Mouse (Mus musculus): ENCODE results near the gene Lingo1.

The Lingo1 gene

DNA sequence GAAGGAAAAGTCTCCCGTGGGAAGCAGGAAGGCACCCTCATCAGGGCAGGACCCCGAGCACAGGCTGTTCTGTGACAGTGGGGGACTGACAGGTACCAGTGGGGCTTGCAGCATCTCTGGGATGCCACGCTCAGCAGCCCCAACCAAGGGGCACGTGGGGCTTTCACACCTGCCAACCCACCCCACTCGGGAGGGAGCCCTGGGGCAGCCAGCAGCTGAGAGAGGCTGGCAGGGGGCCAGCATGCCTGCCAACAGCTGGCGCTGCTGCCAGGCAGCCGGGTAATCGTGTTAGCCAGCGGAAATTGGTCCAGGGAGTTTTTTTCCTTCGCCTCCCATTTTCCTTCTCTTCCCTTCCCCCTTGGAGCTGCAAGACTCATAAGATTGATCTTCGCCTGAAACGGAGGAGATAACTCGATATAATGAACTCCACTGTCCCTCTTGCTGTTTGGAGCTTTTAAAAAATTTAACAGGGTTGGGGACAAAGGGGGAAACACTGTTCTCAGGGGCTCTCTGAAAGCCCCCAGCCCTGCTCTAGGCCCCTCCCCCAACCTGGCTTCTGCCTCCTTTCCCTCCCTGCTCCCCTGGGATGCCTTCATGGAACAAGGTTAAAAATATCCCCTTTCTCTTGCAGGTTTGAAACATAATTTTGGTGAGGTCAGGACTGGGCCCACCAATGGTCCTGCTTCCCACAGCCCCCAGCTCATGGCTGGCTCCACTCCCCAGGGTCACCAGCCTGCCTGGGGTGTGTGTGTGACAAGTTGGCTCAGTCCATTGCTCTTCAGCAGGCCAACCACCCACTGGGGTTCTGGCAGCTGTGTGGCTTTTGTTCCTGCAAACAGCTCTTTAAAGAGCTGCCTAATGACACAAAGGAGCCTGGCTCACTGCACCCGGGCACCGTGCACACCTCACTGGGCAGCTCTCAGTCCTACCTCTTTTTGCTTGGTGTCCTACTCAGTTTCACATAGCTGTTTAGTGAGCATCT, 68.3 kb downstream of the Lingo1 start:
- intact Hi-C loops (cut with DNase I), result loop anchor here (10.0 kb wide), 1 partner anchor 157 kb away; no protein-coding TSS in a partner anchor

DNA sequence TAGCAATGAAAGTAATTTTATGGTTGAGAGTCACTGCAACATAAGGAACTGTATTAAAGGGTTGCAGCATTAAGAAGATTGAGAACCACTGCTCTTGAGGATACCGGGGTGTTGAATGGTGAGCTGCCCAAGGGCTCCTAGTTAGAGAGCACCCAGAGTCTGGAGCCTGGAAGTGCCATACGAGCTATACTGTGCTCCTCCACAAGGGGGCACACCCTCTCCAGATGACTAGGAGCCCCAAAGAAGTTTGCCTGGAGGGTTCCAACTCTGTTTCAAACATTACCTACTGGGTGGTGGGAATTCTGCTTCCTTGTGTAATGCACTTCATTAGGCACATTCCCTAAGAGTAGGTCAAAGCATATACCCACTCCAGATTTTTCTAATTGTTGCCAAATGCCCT, 70.5 kb downstream of the Lingo1 start:
- intact Hi-C loops (cut with DNase I), result loop anchor here (1.0 to 10.0 kb wide), 2 partner anchors 72 to 159 kb away; no protein-coding TSS in a partner anchor

DNA sequence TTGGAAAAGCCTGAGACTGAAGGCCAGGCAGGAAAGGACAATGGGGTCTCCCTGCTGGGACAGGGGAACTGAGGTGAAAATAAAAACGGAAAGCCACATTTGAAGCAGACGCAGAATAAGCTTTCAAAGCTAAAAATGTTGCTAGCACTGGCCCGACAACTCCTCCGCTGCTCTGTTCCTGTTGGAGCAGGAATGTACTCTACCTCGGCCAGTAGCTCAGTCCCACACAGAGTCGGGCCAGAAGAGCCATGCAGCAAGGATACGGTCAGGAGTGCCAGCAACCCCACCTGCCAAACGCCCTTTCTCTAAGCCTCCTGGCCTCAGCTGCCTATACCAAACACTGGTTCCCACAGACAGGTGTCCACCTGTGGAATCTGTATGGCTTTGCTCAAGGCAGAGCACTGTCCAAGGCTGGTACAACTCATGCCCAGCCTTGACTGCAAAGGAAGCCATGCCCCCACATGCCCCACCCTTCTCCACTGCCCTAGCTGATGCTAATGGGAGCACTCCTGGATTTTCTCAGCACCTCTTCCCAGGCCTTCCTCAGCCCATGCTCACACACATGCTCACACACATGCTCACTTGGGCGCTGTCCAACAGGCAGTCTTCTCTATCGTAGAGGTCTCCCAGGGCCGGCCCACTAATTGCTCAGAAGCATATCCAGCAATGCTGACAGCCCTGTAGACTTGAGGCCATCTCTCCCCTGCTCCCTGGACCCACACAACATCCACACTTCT, 74.0 kb downstream of the Lingo1 start:
- intact Hi-C loops (cut with DNase I), result loop anchor here (10.0 kb wide), 1 partner anchor 163 kb away; no protein-coding TSS in a partner anchor

DNA sequence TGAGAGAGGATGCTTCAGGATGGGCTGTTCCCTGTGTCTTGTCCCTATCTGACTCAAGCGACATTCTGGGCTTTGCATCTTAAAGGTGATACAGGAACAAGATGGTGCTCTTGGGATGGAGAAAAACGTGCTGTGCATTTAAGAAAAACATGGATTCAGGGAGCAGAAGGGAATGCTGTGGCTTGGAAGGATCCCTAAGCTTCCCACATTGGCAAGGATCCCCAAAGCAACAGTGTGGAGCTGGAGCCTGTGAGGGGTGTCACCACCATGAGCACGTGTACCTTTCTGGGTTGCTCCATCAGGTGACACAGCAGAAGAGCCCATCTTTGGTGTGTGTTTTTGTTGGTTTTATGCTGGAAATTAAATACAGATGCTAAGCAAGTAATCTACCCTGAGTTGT, 77.3 kb downstream of the Lingo1 start:
- intact Hi-C loops (cut with DNase I), result no loop called here

DNA sequence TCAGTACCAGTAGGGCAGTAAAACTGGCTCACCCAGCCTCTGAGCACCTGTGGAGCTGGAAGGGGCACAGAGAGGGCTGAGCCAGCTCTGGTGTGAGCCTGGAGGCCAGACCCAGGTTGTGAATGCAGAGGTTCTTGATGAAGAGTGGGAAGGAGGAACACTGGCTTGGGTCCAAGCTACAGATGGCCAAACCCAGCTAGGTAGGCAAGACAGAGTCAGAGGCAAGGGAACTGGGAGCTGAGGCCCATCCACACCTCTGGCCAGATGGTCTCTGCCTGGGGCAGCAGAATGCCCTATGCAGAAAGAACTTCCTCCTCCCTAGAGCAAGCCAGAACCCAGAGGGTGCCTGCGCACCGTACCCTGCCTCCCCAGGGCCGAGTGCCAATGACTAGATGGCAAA, 79.7 kb downstream of the Lingo1 start:
- intact Hi-C loops (cut with DNase I), result no loop called here

DNA sequence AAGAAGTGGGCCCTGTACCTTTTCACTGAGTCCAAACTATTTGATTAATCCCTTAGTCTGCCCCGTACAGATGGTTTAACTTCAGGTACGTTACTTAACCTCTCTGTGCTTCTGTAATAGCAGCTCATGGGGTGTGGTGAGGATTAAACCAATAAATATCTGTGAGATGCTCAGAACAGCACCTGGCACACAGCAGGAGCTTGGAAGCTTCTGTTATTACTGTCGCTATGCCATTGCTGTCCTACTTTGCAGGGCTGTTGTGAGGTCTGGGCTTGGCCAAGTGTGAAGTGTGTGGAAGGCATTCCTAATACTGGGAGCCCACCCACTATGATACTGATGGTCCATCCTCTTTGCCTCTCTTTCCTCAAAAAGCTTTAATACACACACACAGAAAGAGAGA, 80.2 kb downstream of the Lingo1 start:
- intact Hi-C loops (cut with DNase I), result no loop called here

DNA sequence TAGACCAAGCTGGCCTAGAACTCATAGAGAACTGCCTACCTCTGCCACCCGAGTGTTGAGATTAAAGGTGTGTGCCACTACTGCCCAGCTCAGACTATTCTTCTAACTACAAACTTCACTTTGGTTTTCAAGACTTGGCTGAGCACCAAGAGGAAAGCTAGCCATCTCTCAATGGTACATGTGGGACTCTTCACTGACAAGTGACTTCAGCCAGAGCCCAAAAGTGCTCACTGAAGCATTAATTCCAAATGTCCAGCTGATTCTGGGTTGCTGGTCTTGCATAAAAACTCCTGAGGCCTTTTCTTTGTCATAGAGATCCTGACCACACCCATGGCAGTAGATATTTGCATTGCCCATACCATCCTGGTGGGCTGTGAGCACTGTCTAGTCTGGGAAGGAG, 81.9 kb downstream of the Lingo1 start:
- intact Hi-C loops (cut with DNase I), result no loop called here

DNA sequence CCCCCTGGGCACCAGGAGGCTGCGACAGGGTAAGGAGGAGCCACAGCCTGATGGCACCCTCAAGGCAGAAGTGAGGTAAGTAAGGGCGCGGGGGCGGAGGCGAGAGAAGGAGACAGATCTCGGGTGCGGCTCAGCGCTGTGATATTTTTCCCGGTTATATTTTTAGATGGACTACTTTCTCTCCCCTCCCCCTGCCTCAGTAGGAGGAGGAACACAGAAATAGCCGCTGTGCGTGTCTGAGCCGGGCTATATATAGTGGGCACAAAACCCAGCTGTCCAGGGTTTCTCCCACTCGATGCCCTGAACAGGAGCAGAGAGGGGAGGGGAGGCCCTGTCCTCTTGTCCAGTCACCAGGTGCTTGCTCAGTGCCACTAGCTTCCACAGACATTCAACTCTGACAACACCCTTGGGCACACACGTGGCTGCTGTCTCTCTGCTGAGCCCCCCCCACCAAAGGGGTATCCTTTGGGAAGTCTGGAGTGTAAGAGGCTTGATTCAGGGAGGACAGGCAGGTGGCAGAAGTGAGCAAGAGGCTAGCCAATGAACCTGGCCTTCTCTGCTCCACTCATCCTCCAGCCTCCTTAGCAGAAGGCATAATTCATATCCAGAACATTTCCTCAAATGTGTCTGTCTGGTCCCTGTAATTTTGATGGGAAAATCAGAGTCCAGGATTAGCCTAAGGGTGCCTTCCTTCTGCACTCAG, 83.5 kb downstream of the Lingo1 start:
- intact Hi-C loops (cut with DNase I), result no loop called here

DNA sequence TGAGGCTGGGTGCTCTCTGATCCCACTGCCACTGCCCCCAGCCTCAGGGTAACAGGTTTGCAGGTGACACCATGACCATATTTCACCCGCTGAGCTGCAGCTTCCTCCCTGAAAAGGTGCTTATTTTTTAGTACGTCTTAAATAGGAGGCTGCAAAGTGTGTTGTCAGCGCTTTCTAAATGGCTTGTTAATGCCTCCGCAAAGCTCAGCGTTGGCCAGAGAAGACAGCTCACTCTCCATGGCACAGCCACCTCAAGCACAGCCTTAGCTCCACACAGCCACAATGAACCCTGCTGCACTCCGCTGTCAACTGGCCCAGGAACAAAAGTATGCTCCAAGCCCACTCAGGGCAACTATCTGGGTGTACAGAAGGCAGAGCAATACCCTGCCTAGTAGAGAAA, 85.3 kb downstream of the Lingo1 start:
- intact Hi-C loops (cut with DNase I), result no loop called here

DNA sequence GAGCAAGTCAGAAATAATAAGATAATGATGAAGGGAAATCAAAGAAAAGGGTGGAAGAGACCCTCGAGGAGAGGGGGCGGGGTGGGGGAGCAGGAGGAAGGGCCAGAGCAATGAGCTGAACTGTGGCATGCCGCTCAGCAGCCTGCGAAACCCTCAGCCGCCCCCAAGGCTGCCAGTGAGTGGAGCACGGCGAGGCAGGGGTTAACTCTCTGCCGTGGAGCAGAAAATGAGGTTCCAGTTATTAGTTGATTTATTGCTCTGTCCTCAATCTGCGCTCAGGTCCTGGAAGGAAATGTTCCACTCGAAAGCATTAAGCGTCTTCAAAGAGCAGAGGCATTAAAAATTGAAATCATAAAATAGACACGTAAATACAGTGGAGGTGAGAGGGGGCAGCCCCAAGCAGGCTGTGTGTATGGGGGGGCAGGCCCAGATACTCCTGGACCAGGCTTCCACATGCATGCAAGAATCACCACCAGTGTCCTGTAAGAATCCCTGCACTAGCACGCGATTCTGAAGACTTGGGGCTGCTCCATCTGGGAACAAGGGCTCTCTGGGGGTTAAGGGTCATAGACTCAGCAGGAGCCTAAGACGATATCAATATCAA, 89.7 kb downstream of the Lingo1 start:
- intact Hi-C loops (cut with DNase I), result no loop called here

DNA sequence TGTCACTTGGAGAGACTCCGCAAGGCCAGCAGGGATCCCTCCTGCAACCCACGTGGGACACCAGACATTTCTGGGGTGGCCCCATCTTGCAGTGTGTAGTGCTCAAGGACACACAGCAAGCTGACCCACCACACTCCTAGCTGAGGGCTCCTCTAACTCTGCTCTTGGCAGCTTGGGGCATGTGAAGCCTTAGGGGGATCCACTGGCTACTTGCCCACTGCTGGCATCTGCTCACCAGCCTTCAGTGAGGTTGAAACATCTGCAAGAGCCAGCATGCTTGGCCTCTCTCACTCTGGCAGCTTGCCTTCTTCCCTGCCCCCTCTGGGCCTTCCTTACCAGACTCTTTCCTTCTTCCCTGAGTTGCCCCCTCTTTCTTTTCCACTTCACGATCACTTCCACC, 94.9 kb downstream of the Lingo1 start:
- intact Hi-C loops (cut with DNase I), result no loop called here

DNA sequence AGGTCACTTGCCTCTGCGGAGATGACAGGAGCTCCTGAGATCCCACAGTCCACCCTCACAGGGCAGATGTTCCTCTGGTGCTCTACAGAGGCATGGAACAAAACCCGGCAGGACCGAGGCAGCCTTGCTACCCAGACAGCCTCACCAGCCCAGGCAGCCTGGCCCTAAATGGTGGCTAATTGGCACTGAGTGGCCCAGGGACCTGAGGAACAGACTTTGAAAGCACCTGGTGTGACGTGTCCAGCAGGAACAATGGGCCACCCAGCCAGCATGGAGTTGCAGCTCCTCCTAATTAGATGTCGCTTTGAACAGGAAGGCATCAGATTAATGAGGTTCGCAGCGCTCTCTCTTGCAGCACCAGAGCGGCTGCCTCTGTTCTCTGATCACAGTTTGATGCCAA, 95.4 kb downstream of the Lingo1 start:
- intact Hi-C loops (cut with DNase I), result no loop called here

DNA sequence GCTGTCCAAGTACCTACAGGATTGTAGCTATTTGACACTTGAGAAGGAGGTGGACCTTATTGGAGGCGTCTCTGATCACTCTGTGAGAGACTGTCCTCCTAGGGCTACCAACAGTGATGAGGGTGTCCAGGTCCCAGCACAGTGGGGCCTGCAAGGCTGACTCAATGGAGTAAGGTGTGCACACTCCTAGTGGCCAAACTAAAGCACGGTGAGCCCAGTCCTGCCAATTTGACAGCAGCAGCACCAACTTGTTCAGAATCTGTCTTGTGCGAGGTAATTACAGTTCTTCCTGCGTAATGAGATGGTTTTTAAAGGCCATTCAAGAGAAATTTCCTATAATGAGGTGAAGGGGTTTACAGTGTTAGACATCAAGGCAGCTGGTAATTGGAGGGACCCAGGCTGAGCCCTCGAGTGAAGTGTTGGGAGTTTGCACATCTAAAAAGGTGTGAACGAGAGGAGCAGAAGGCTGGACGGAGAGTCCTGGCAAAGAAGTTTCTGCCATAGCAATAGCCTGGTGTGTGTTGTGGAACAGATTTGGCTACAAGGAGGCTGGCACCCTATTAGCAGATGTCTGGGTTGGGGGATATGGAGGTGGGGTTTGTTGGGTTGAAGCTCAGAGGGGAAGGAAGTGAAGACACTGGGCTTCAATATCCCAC, 97.4 kb downstream of the Lingo1 start:
- intact Hi-C loops (cut with DNase I), result no loop called here

DNA sequence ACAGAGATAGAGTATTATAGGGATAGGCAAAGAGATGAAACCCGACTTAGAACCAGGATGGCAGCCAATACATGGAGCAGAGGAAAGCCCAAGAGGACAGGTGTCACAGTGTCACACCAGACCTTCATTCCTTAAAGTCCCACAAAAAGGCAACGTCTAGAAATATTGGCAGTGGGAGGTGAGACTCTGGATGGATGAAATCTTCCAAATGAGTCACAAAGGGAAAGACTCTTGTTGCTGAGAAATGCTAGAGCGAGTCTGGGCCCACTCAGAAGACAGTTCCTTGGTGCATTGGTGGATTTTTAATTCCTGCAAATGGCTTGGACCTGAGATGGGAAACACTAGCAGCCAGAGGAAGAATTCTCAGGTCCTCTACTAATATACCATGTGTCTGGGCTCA, 102.2 kb downstream of the Lingo1 start:
- intact Hi-C loops (cut with DNase I), result no loop called here

DNA sequence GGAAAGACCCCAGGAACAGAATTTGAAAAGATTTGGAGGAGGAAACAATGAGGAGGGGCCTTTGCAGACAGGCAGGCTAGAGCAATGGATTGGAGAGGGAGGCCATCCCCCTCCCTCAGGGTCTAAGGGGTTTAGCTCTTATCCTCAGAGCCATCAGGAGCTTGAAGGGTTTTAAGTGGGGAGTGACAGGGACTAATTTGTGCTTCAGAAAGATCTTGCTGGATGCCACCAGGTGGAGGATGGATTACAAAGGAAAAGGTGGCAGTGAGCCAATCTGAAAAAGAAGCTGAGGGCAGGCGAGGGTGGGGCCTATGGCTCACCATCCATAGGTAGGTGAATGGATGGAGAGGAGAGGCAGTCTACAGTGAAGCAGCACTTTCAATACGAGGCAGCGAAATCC, 105.0 kb downstream of the Lingo1 start:
- intact Hi-C loops (cut with DNase I), result no loop called here

DNA sequence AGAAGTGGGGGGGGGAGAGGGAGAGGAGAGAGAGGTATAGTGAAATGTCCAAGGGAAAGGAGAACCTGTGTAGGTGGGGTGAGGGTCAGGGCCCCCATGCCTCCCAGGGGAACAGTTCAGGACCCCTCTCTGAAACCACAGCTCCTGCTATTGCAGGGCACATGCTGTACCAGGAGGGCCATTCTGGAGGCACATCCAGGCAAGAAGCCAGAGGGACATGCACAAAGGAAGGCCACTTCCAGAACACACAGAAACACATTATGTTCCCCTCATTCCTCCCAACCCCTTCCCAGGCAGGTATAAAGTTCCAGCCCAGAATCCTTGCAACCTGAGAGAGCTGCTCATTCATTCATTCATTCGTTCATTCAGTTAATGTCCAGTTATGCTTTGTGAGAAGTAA, 105.6 kb downstream of the Lingo1 start:
- intact Hi-C loops (cut with DNase I), result no loop called here

DNA sequence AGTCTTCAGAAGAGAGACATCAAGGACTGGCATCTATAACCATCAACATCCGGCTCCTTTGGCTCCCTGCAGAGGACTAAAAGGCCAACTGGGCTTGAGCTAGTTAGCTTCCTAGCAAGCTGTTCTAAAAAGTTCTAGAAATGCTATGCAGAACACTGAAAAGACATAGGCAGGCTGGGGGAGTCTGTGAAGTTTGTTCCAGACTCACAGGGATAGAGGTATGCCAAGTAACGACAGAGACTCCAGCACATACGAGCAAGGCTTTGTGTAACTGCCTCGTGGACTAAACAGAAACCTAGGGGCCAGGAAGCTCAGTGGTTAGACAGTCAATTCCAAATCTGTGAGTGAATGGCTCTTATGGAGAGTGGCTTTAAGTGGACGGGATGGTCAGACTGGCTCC, 108.8 kb downstream of the Lingo1 start:
- intact Hi-C loops (cut with DNase I), result no loop called here

DNA sequence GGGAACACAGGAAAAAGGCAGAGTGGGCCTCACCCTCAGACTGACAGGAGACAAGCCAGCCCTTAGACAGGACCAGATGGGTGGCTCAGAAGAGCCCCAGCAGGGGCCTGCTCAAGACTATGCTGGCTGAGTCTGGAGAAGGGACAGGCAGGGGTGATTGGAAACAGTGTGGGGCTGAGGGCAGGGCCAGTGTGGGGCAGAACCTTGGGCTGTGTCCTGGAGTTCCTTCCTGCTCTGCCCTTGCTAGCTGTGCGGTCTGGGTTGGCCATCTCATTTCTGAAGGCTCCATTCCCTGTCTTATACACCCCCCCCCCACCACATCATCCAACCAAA, 109.2 kb downstream of the Lingo1 start:
- intact Hi-C loops (cut with DNase I), result no loop called here

DNA sequence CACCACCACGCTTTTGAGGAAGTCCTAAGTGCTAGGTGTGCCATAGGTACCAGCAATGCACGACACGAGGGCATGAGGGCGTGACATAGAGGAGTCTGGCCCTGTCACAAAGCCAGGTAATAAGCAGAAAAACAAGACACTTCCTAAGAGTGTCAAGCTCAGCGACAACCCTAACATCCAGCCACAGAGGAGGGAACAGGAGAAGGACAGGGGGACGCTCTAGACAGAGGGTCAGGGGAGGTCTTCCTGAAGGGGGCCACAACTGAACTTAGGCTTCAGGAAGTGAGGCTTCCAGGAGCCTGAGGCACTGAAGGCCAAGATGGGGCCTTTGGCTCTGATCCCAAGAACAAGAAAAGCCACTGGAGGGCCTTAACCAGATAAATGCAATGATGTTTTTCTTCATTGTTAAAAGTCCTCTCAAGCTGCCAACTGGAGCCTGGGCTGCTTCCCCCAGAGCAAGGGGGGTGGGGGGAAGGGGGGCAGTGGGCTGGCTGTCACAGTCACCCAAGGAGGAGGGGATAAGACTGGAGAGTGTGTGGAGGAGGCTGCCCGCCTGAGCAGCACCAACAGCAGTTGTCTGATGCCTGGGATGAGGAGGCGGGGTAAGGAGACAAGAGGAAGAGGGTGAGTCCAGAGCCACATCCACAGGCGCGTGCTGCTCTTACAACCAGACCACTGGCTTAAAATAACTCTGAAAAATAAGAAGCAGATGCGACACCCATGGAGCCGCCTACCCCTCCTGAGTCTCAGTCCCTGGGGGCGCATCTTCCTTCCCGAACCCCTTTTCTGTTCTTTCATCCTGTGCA, 109.7 kb downstream of the Lingo1 start:
- intact Hi-C loops (cut with DNase I), result no loop called here

DNA sequence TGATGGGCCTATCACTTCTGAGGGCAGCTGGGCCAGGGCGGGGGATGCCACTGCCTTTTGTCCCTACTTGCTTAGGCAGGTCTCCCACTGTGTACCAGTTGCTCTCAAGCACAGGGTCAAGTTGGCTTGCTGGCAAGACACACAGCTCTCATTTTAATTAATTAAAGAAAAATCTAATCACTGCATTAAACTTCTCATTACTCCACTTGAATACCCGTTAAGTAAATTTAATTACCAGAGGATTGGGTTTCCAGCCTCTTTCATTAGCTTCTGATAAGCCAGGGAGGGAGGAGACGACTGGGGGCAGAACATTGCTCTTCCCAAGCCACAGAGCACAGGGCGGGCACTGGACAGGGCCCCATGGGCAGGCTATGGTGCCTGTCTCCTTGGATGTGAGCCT, 113.4 kb downstream of the Lingo1 start:
- intact Hi-C loops (cut with DNase I), result no loop called here

Data from adrenal gland (tissue).